27 mouse cellular contexts compared by ENCODE assay signal in the genomic region with DNA sequence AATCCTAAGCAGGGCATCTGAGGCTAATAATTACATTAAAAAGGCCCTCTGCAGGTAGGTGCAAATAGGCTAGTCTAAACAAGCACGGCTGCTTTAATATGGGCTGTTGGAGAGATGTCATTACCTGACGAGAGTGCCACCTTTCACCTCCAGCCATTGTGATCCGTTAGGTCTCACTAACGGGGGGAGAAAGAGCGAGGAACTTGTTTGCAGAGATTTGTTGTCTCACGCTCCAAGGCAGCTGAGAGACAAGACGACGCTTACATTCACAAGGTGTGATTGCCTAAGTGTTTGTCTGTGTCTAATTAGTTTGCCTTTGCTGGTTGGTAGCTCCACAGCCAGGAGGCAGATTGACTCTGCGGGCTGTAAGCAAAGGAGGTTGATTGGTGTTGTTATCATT.
"Had no signal": no experiment of that assay in that cellular context is flagged by ENCODE, and none has a peak within 500 bp of the region (broad histone marks: within the 10 kb centered on the region; RNA-seq: fewer than 3 reads in every experiment).

No protein-coding gene starts in this region.

- H3K4me2 ChIP-seq: heart, embryonic 12.5 days; hindbrain, embryonic 12.5 days; hindbrain, embryonic 14.5 days; intestine, embryonic 15.5 days; kidney, embryonic 15.5 days; limb, embryonic 12.5 days; liver, embryonic 11.5 days had no signal

- H3K4me1 ChIP-seq: heart, embryonic 12.5 days; hindbrain, embryonic 10.5 days; intestine, embryonic 15.5 days; limb, embryonic 12.5 days had no signal

- H3K27ac ChIP-seq: gastrocnemius, adult 2 months; heart, embryonic 10.5 days; hindbrain, embryonic 10.5 days; hindbrain, embryonic 12.5 days; hindbrain, embryonic 14.5 days; intestine, embryonic 15.5 days; kidney, embryonic 15.5 days; layer of hippocampus, adult 2 months; left cerebral cortex, adult 2 months; limb, embryonic 10.5 days; limb, embryonic 12.5 days had no signal

- H3K27me3 ChIP-seq: heart, embryonic 12.5 days; hindbrain, embryonic 12.5 days; intestine, embryonic 15.5 days; kidney, embryonic 15.5 days; limb, embryonic 12.5 days had no signal

- ATAC-seq: hindbrain, embryonic 16.5 days; inflammation-experienced regulatory T-cells, adult 6 months; intestine, embryonic 15.5 days; intestine, postnatal 0 days had no signal

- H3K9ac ChIP-seq: heart, embryonic 12.5 days; hindbrain, embryonic 12.5 days; hindbrain, embryonic 14.5 days; intestine, embryonic 15.5 days; kidney, embryonic 15.5 days; limb, embryonic 12.5 days had no signal

- DNase-seq: gastrocnemius, adult 2 months; gastrocnemius, postnatal 10 days; gastrocnemius, postnatal 25 days; heart, adult 18-20 months; heart, postnatal 10 days; heart, postnatal 4 days; kidney, adult 18-20 months; kidney, adult 8-10 months; kidney, postnatal 10 days; kidney, postnatal 25 days; kidney, postnatal 4 days; liver had no signal

- H3K36me3 ChIP-seq: heart, embryonic 10.5 days; heart, embryonic 12.5 days; hindbrain, embryonic 10.5 days; hindbrain, embryonic 12.5 days; intestine, embryonic 15.5 days; kidney, embryonic 15.5 days; limb, embryonic 10.5 days; limb, embryonic 12.5 days had no signal

- H3K9me3 ChIP-seq: heart, embryonic 10.5 days; heart, embryonic 12.5 days; hindbrain, embryonic 10.5 days; hindbrain, embryonic 12.5 days; intestine, embryonic 15.5 days; kidney, embryonic 15.5 days; limb, embryonic 10.5 days; limb, embryonic 12.5 days had no signal

- H3K4me3 ChIP-seq: gastrocnemius, adult 2 months; heart, embryonic 10.5 days; heart, embryonic 12.5 days; hindbrain, embryonic 10.5 days; hindbrain, embryonic 12.5 days; intestine, embryonic 15.5 days; kidney, embryonic 15.5 days; layer of hippocampus, adult 2 months; left cerebral cortex, adult 2 months; limb, embryonic 10.5 days; limb, embryonic 12.5 days had no signal
